Mouse (Mus musculus): ENCODE results near the gene Gm28035. TPM values are rescaled to one million over a fixed set of nuclear protein-coding genes. Genes with fewer than 3 reads are reported as not detected.

The Gm28035 gene
- polyA plus RNA-seq, 3 experiments from 2014 or later = 0.16 to 0.17 TPM; not detected in 1

GRCm38 (mm10) chr2:30238906-30239465, 1.4 kb upstream of the Gm28035 start:
- ATAC-seq = no peak

GRCm38 (mm10) chr2:30239777-30240176, 590 bp upstream of the Gm28035 start:
- ATAC-seq = no peak

- ATAC-seq = no peak
These were observed 2.1 kb downstream of the Gm28035 start for GRCm38 (mm10) chr2:30242509-30242908.

DNA sequence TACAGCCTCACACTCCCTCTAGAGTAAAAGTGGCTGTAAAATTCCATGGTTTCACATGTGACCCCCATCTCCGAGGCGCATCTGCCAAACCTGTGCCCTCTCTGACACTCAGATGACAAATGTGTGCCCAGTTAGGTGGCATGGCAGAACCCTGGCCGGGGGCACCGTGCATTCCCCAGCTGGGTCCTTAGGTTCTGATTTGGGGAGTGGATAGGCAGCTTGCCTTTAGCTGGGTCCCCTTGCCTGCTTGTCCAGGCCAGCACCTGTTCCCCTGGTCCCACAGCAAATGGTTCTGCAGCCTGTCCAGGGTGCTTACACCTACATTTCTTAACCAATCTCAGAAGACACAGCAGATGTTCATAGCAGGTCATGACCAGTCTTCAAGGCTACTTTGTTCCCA, 3.0 kb downstream of the Gm28035 start:
- ATAC-seq = no peak

DNA sequence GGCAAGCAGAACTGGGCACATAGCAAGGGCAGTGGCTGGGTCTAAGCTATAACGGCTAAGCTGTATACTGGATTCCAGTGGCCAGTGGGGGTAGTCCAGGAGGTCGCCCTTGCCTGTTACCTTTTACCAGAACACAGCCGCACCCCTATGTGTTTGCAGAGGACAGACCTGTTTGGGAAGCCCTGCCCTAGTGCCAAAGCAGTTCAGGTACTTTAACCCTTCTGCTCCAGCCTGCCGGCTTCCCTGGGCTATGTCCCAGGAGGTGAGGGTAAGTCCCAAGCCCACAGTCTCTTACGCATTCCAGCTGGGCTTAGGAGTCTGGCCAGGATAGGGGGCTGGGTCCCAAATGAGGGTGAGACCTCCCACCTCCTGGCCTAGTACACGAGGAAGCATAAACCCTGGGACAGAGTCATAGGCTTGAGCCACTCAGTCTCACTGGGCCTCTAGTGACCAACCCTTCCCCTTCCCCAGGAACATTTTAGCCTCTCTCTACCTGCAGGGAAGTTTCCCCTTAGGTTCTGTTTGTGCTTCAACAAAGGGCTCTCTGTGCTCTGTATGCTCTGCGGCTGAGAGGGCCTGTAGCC, 4.3 kb downstream of the Gm28035 start:
- ATAC-seq = no peak

- ATAC-seq = no peak
These were observed 6.7 kb downstream of the Gm28035 start for GRCm38 (mm10) chr2:30247036-30247435.

DNA sequence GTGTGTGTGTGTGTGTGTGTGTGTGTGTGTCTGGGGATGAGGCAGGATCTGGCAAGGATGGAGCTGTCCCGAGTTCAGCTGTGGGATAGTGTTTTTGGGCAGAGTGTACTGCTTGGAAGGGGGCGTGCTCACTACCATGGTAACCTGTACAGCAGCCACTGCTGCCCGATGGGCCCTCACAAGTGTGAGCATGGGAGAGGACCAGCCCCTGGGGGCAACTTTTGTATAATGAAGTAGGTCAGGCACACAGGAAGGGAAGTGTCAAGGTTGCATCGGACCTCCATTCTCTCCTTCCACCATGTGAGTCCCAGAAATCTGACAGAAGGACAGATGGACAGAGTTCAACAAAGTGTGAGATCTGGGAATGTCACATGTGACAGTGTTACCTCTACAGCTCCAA, 7.3 kb downstream of the Gm28035 start:
- ATAC-seq = no peak

DNA sequence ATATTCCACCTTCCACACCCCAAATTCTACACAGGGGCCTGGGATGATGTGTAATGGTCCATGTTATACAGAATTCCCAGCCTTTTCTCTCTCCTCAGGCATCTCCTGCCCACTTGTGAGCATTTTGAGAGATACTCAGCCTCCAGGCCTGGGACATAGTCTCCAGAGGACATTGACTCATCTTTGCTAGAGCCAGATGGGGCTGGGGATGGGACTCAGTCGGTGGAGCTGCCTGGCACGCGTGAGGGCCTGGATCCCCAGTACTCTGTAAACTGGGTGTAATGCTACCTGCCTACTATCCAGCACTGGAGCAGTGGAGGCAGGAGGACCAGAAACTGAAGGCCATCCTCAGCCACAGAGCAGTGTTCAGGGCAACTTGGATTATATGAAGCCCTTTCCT, 8.8 kb downstream of the Gm28035 start:
- no peak for ATAC-seq

GRCm38 (mm10) chr2:30250166-30251128, 10.1 kb downstream of the Gm28035 start:
- no peak for ATAC-seq

DNA sequence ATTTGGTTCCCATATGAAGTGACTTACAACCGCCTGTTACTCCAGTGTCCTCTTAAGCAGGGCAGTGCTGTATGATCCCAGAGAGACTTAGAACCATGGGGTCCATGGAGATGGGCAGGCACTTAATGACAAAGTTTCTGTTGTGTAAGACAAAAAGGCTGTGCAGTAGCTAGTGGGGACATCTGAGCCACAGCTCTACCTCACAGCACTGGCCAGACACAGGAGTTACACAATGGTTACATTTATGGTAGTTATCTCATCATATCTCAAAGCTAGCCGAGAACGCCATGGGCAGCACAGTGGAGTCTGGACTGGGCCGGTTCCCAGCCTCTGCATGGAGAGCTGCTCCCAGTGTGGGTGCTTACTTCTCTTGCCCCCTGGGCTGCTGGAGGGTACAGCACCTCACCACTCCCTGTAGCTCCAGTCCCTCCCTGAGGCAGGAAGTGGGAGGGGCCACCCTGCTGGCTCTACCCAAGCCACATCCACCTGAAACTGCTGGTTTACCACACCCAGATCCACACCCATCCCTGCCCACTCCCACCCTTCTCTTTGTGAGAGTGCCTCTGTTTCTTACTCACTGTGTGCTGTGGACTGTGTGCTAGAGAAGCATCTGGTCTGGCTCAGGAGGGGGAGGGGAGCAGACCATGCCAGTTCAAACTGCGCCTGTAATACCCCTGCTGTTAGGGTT, 11.2 kb downstream of the Gm28035 start:
- ATAC-seq = peak; percentile 92

- no peak for ATAC-seq
These were observed 12.2 kb downstream of the Gm28035 start for GRCm38 (mm10) chr2:30252521-30252920.

GRCm38 (mm10) chr2:30253809-30254208, 13.4 kb downstream of the Gm28035 start:
- peak; percentile 41 for ATAC-seq

GRCm38 (mm10) chr2:30255631-30256395, 15.4 kb downstream of the Gm28035 start:
- no peak for ATAC-seq

DNA sequence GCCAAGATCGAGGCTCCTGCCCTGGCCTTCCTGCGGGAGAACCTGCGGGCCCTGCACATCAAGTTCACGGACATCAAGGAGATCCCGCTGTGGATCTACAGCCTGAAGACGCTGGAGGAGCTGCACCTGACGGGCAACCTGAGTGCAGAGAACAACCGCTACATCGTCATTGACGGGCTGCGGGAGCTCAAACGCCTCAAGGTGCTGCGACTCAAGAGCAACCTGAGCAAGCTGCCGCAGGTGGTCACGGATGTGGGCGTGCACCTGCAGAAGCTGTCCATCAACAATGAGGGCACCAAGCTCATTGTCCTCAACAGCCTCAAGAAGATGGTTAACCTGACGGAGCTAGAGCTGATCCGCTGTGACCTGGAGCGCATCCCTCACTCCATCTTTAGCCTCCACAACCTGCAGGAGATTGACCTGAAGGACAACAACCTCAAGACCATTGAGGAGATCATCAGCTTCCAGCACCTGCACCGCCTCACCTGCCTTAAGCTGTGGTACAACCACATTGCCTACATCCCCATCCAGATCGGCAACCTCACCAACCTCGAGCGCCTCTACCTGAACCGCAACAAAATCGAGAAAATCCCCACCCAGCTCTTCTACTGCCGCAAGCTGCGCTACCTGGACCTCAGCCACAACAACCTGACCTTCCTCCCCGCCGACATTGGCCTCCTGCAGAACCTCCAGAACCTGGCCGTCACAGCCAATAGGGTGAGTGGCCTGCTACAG, 16.4 kb downstream of the Gm28035 start:
- ATAC-seq = no peak

DNA sequence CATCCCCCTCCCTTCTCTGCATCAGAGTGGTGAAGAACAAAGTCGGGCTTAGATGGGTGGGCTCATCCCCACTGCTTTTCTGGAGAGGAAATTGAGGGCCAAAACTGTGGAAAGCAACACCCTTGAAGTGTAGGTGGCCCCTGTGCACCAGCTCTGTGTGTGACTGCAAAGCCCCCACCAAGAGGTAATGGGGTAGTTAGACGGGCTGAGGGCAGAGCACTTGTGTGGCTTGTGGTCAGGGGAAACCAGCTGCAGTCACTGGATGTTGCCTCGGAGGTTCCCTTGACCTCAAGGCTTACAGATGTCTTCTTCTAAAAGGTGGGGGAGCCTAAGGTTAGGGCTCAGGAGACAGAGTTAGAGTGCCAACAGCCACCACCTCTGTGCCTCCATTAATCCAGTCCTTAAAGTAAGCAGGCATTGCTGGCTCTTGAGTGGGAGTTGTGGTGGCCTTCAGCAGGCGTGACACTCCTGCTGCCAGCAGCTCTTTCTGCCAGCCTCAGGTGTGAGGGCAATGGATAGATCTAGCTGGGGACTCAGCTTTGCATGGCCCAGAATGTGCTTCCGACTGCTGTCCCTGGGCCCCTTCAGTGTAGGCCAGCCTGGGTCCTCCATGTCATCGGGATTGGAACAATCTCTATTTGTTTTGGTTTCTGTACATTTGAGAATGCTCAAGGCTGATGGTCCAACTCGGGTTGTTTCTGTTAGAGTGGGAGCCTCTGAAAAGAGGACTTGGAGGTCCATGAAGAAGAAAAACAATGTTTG, 17.5 kb downstream of the Gm28035 start:
- ATAC-seq = no peak

- ATAC-seq = peak; percentile 39
These were observed 18.2 kb downstream of the Gm28035 start for GRCm38 (mm10) chr2:30258600-30258999.

DNA sequence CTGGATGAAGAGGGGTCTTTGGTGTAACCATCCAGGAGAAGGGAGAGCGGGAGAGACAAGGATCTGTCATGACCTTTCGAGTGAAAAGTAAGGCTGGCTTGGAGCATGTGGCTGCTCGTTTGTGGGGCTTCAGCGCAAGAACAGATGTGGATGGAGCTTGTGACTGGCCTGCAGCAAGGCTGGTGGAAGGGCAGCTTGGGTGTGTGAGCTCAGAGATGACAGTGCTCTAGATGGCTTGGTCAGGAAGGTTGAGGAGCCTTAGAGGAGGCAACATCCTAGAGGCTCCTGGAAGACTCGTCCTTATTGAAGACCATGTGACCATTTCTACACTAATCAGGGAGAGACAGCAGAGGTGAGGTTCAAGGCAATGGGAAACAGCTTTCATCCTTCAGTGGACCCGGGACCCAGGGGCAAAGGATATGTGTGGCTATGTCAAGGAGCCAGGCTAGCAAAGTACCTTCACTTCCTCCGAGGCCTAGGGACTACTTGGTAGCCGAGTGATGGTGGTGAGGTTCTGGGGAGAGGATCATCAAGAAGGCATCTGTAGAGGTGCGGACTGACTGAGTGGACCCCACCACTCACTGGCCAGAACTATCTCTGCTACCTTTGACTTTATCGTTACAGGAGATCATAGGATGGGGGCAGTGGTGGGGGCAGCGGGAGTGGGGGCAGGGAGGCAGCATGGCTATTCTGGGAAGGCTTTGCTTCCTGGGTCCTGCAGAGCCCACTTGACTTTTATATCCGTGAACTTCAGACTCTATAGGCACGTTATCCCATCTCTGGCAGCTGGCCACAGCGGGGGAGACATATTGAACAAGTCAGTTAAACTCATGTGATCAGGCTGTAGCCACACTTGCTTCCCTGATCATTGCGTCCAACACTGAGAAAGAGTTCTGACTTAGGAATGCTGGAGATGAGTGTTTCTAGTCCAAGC, 19.0 kb downstream of the Gm28035 start:
- ATAC-seq = no peak

- no peak for ATAC-seq
These were observed 20.8 kb downstream of the Gm28035 start for GRCm38 (mm10) chr2:30261064-30261736.
